ENCODE assay signal across 22 mouse cellular contexts in the genomic region with DNA sequence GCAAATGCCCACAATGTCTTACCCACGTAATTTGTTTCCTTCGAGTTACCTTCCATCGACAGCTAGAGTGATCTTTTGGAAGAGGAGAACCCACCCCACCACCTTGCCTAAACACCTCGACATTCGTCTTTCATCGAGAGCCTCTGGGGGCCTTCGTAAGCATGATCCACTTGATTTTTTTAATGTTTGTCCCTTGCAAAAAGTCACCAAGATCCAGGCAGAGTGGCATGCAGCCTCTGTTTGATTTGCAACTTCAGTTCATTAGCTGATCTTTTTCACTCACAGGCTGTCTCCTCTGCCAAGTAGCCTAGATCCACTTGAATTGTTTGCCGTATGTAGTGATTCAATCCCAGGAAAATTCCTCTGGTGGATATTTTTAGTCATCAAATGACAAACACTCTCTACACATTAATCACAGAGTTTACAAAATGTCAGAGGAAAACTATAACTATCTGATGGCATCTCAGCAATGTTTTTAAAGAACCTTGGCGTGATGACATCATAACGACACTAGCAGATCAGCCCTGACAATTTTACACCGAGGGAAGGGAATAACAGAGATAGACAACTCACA. TPM values are rescaled to one million over a fixed set of nuclear protein-coding genes. Genes with fewer than 3 reads are reported as not detected.
DNase-seq lines count a peak whose midpoint lies in the region; ATAC-seq and TF ChIP-seq lines count a peak whose summit lies in the region.
"Had no signal": no experiment of that assay in that cellular context is flagged by ENCODE, and none has a peak within 500 bp of the region (broad histone marks: within the 10 kb centered on the region; RNA-seq: fewer than 3 reads in every experiment).

No protein-coding gene starts in this region.

- DNase-seq in lung, embryonic 14.5 days: peak; percentile 32
- DNase-seq in lung, postnatal 25 days (ENCODE audit: low spot score): no peak
- peak; percentile 79 for DNase-seq in midbrain, embryonic 11.5 days (ENCODE audit: low spot score, missing footprints)
- DNase-seq in brain, adult 2 months (ENCODE audit: low read depth, low spot score): peak; percentile 16
- no peak for DNase-seq in spleen, adult 12 weeks (ENCODE audit: low spot score)
- DNase-seq: adrenal gland, adult 2 months; adrenal gland, postnatal 36 days; cerebellum, adult 11 months; cerebellum, adult 8-10 months; cerebellum, postnatal 14 days; embryo, embryonic 11 days; gastrocnemius, postnatal 14 days; heart, adult 2 months; heart, postnatal 14 days had no signal

- WGBS in lung, embryonic 14.5 days: 46% methylated on average over 11 of the region's 11 CpGs
- WGBS in midbrain, embryonic 11.5 days: 91% methylated on average over 11 of the region's 11 CpGs
- WGBS in midbrain, embryonic 13.5 days: 93% methylated on average over 11 of the region's 11 CpGs

- no peaks in the 10 kb centered on the region; the same call in 1 of the 2 replicates for H3K9me3 ChIP-seq in lung, embryonic 14.5 days (ENCODE audit: low read depth, low read length)
- no peaks in the 10 kb centered on the region for H3K9me3 ChIP-seq in midbrain, embryonic 11.5 days (ENCODE audit: control insufficient read depth, low read length)
- H3K9me3 ChIP-seq in midbrain, embryonic 13.5 days: peaks cover 6% of the 10 kb centered on the region; the same call in 1 of the 2 replicates
- H3K9me3 ChIP-seq: embryonic facial prominence, embryonic 15.5 days; forebrain, embryonic 15.5 days; heart, embryonic 15.5 days had no signal

- ATAC-seq in lung, embryonic 14.5 days (ENCODE audit: insufficient read depth): 0 out of 2 replicates have a peak, but pooled peaks have one; percentile 35
- ATAC-seq in midbrain, embryonic 11.5 days (ENCODE audit: low FRiP score): no peak
- ATAC-seq in midbrain, embryonic 13.5 days: no peak
- ATAC-seq: forebrain, embryonic 15.5 days; hindbrain, postnatal 0 days had no signal

- H3K27me3 ChIP-seq in lung, embryonic 14.5 days (ENCODE audit: insufficient read depth, low read length): no peaks in the 10 kb centered on the region
- no peaks in the 10 kb centered on the region for H3K27me3 ChIP-seq in midbrain, embryonic 11.5 days (ENCODE audit: control insufficient read depth, insufficient read depth, low read length)
- H3K27me3 ChIP-seq in midbrain, embryonic 13.5 days: no peaks in the 10 kb centered on the region
- H3K27me3 ChIP-seq: embryonic facial prominence, embryonic 15.5 days; forebrain, embryonic 15.5 days; heart, embryonic 15.5 days; hindbrain, embryonic 13.5 days had no signal

- no peaks in the 10 kb centered on the region for H3K36me3 ChIP-seq in lung, embryonic 14.5 days (ENCODE audit: insufficient read depth)
- no peaks in the 10 kb centered on the region for H3K36me3 ChIP-seq in midbrain, embryonic 11.5 days (ENCODE audit: control insufficient read depth, insufficient read depth, low read length)
- no peaks in the 10 kb centered on the region for H3K36me3 ChIP-seq in midbrain, embryonic 13.5 days
- H3K36me3 ChIP-seq: embryonic facial prominence, embryonic 15.5 days; forebrain, embryonic 15.5 days; G1E; heart, embryonic 15.5 days; hindbrain, embryonic 13.5 days had no signal

- TF ChIP-seq CTCF in lung, embryonic 14.5 days (IDR thresholded peaks at IDR 0.05; ENCODE audit: low read depth): no peak

- H3K4me2 ChIP-seq in lung, embryonic 14.5 days: no peak overlapping the region
- H3K4me2 ChIP-seq in midbrain, embryonic 11.5 days: no peak overlapping the region
- H3K4me2 ChIP-seq in midbrain, embryonic 13.5 days (replicated peaks): no peak overlapping the region
- H3K4me2 ChIP-seq: embryonic facial prominence, embryonic 15.5 days; forebrain, embryonic 15.5 days; heart, embryonic 11.5 days; heart, embryonic 15.5 days; hindbrain, embryonic 13.5 days had no signal

- no peak overlapping the region for H3K4me3 ChIP-seq in lung, embryonic 14.5 days (ENCODE audit: low read depth, low read length)
- H3K4me3 ChIP-seq in midbrain, embryonic 11.5 days (ENCODE audit: low read depth, low read length): no peak overlapping the region
- H3K4me3 ChIP-seq in midbrain, embryonic 13.5 days (replicated peaks): no peak overlapping the region
- H3K4me3 ChIP-seq: embryonic facial prominence, embryonic 15.5 days; forebrain, embryonic 15.5 days; heart, adult 2 months; heart, embryonic 15.5 days; hindbrain, embryonic 13.5 days had no signal

- no peaks in the 10 kb centered on the region for H3K4me1 ChIP-seq in lung, embryonic 14.5 days (ENCODE audit: insufficient read depth)
- H3K4me1 ChIP-seq in midbrain, embryonic 11.5 days (ENCODE audit: control insufficient read depth, insufficient read depth, low read length): no peaks in the 10 kb centered on the region
- no peaks in the 10 kb centered on the region for H3K4me1 ChIP-seq in midbrain, embryonic 13.5 days (replicated peaks)
- H3K4me1 ChIP-seq: forebrain, embryonic 15.5 days; heart, embryonic 15.5 days; hindbrain, embryonic 13.5 days had no signal

- no peak overlapping the region for H3K27ac ChIP-seq in lung, embryonic 14.5 days (ENCODE audit: low read depth)
- no peak overlapping the region for H3K27ac ChIP-seq in midbrain, embryonic 11.5 days (ENCODE audit: low read depth, low read length)
- H3K27ac ChIP-seq in midbrain, embryonic 13.5 days: no peak overlapping the region
- H3K27ac ChIP-seq: embryonic facial prominence, embryonic 15.5 days; forebrain, embryonic 15.5 days; heart, adult 2 months; heart, embryonic 15.5 days; hindbrain, embryonic 13.5 days; hindbrain, postnatal 0 days had no signal

- H3K9ac ChIP-seq in lung, embryonic 14.5 days: no peak overlapping the region
- no peak overlapping the region for H3K9ac ChIP-seq in midbrain, embryonic 11.5 days (ENCODE audit: low read length)
- H3K9ac ChIP-seq in midbrain, embryonic 13.5 days (replicated peaks): no peak overlapping the region
- H3K9ac ChIP-seq: embryonic facial prominence, embryonic 15.5 days; forebrain, embryonic 15.5 days; heart, embryonic 15.5 days; hindbrain, embryonic 13.5 days had no signal

RNA-seq across cellular contexts. Expression of gene Tsc22d1, which starts 54.8 kb away (rescaled TPM):
- 645 and 660 TPM in 2 replicates for polyA plus RNA-seq in lung, embryonic 14.5 days (2014; fragmentation: Nextera tagmentation; extraction: Ambion mirVana)
- 494 and 495 TPM in 2 replicates for polyA plus RNA-seq in midbrain, embryonic 11.5 days (2014; fragmentation: Nextera tagmentation; extraction: Ambion mirVana)
- 644 and 657 TPM in 2 replicates for polyA plus RNA-seq in midbrain, embryonic 13.5 days (2015; fragmentation: Nextera tagmentation; extraction: Ambion mirVana)

Comparison
In these comparisons a context has a peak if more than half of its experiments do, and no peak if none do; other contexts are left out.
1. DNase-seq: peak in lung, embryonic 14.5 days (single experiment), midbrain, embryonic 11.5 days (single experiment) and brain, adult 2 months (single experiment); none in lung, postnatal 25 days (single experiment) and spleen, adult 12 weeks (single experiment).